Mouse (Mus musculus) CD4-positive, CD25-positive, alpha-beta regulatory T cell, adult 2 months (primary cell): ENCODE results near the gene Tsr1.

Source experiments
- DNase-seq: peaks from one replicate; pipeline ENCODE4 v3.0.0-alpha.2; 2012; ENCODE audit warnings: low read depth, low spot score

Gene Tsr1

GRCm38 (mm10) chr11:74897678-74898516 lies at the start of gene Tsr1:
TSS of gene Tsr1 (plus strand) at chr11:74898071.
- peak; percentile 92 for DNase-seq

GRCm38 (mm10) chr11:74850998-74851661 lies 46.7 kb upstream of the Tsr1 start:
- no peak for DNase-seq

- no peak for DNase-seq
These were observed 40.1 kb upstream of the Tsr1 start for GRCm38 (mm10) chr11:74857756-74858155.

- no peak for DNase-seq
These were observed 35.7 kb upstream of the Tsr1 start for GRCm38 (mm10) chr11:74862129-74862528.

- DNase-seq: no peak
These were observed 34.4 kb upstream of the Tsr1 start for GRCm38 (mm10) chr11:74863471-74863870.

GRCm38 (mm10) chr11:74864421-74864820 lies 33.5 kb upstream of the Tsr1 start:
- DNase-seq: no peak

- DNase-seq: no peak
These were observed 32.6 kb upstream of the Tsr1 start for GRCm38 (mm10) chr11:74865252-74865651.

GRCm38 (mm10) chr11:74866640-74867039 lies 31.2 kb upstream of the Tsr1 start:
- DNase-seq: no peak

GRCm38 (mm10) chr11:74867181-74867580 lies 30.7 kb upstream of the Tsr1 start:
- no peak for DNase-seq

- DNase-seq: no peak
These were observed 29.7 kb upstream of the Tsr1 start for GRCm38 (mm10) chr11:74868046-74868760.

GRCm38 (mm10) chr11:74869603-74870002 lies 28.3 kb upstream of the Tsr1 start:
- DNase-seq: no peak

- DNase-seq: no peak
These were observed 27.3 kb upstream of the Tsr1 start for GRCm38 (mm10) chr11:74870544-74870943.

GRCm38 (mm10) chr11:74870991-74871622 lies 26.8 kb upstream of the Tsr1 start:
- no peak for DNase-seq

GRCm38 (mm10) chr11:74874630-74875029 lies 23.2 kb upstream of the Tsr1 start:
- DNase-seq: no peak

- DNase-seq: no peak
These were observed 21.1 kb upstream of the Tsr1 start for GRCm38 (mm10) chr11:74876801-74877200.

- DNase-seq: peak; percentile 54
These were observed 16.9 kb upstream of the Tsr1 start for GRCm38 (mm10) chr11:74880999-74881398.

GRCm38 (mm10) chr11:74881979-74882378 lies 15.9 kb upstream of the Tsr1 start:
- DNase-seq: no peak

GRCm38 (mm10) chr11:74883098-74883497 lies 14.8 kb upstream of the Tsr1 start:
- no peak for DNase-seq

- DNase-seq: no peak
These were observed 3.3 kb upstream of the Tsr1 start for GRCm38 (mm10) chr11:74894619-74895018.

- DNase-seq: peak; percentile 66
These were observed 1.6 kb upstream of the Tsr1 start for GRCm38 (mm10) chr11:74895980-74896900.
